Mouse (Mus musculus) hindbrain, embryonic 15.5 days (tissue): Measurements from ENCODE around the gene Angel2. TPM values are rescaled to one million over a fixed set of nuclear protein-coding genes. Genes with fewer than 3 reads are reported as not detected.

Experiments used
- ATAC-seq: fragments of 200-750 bp; cut with Nextera tagmentation; 2 replicates; pipeline ENCODE4 v1.8.0; 2017; ENCODE audit warnings: low read depth, moderate number of reproducible peaks, moderate TSS enrichment; ENCODE audit not compliant: low FRiP score
- H3K27ac ChIP-seq: fragments of 300-500 bp; sonication (generic); replicated peaks from 2 replicates; pipeline ENCODE4 v1.5.1; 2015; ENCODE audit warnings: mild to moderate bottlenecking, inconsistent platforms
- H3K27me3 ChIP-seq: fragments of 300-500 bp; sonication (generic); 2 replicates; pipeline ENCODE4 v1.6.1; 2015; ENCODE audit warnings: control low read depth, inconsistent platforms
- H3K36me3 ChIP-seq: fragments of 300-500 bp; sonication (generic); 2 replicates; pipeline ENCODE4 v1.6.1; 2015; ENCODE audit warnings: control low read depth, inconsistent platforms
- H3K4me1 ChIP-seq: fragments of 300-500 bp; sonication (generic); replicated peaks from 2 replicates; pipeline ENCODE4 v1.6.1; 2015; ENCODE audit warnings: control low read depth, inconsistent platforms
- H3K4me2 ChIP-seq: fragments of 300-500 bp; sonication (generic); 2 replicates; pipeline ENCODE4 v1.6.1; 2015; ENCODE audit warnings: moderate library complexity, mild to moderate bottlenecking, inconsistent platforms
- H3K4me3 ChIP-seq: fragments of 300-500 bp; sonication (generic); 2 replicates; pipeline ENCODE4 v1.5.1; 2015; ENCODE audit warnings: mild to moderate bottlenecking, inconsistent platforms
- H3K9ac ChIP-seq: fragments of 300-500 bp; sonication (generic); 2 replicates; pipeline ENCODE4 v1.6.1; 2015; ENCODE audit warnings: inconsistent platforms
- H3K9me3 ChIP-seq: fragments of 300-500 bp; sonication (generic); 2 replicates; pipeline ENCODE4 v1.6.1; 2016; ENCODE audit warnings: control low read depth, inconsistent platforms
- WGBS: fragments of 180-500 bp; shearing (Covaris S2); methylation state at CpG from one replicate; pipeline ENCODE4 v1.1.7; 2015; 5-methylcytosine and 5-hydroxymethylcytosine counted together
- polyA plus RNA-seq: library from polyadenylated mRNA; unstranded; fragments of >200 nt; fragmentation: Nextera tagmentation; extraction: Ambion mirVana; gene quantifications from 2 replicates; pipeline ENCODE4 v1.2.1, GENCODE M21; 2015

Angel2 gene
- polyA plus RNA-seq, 1 experiment from 2014 or later: 48.6 TPM

- H3K9ac ChIP-seq: no peak overlapping the region
- H3K27me3 ChIP-seq: no peaks in the 10 kb centered on the region
- H3K4me2 ChIP-seq: no peak overlapping the region
- no peak overlapping the region for H3K27ac ChIP-seq
- no peak overlapping the region for H3K4me3 ChIP-seq
- no peak for ATAC-seq
- 90% methylated on average over 7 of the region's 7 CpGs for WGBS
- H3K36me3 ChIP-seq: peaks cover 70% of the 10 kb centered on the region
- H3K4me1 ChIP-seq: no peaks in the 10 kb centered on the region
- no peaks in the 10 kb centered on the region for H3K9me3 ChIP-seq
Observed at GRCm38 (mm10) chr1:190939803-190940202, 14.9 kb downstream of the Angel2 start.

GRCm38 (mm10) chr1:190944109-190944760 is 19.3 kb downstream of the Angel2 start:
- Histone ChIP-seq H3K4me2 (no peak overlapping the region), H3K9ac (no peak overlapping the region), H3K9me3 (no peaks in the 10 kb centered on the region), H3K4me1 (no peaks in the 10 kb centered on the region), H3K27me3 (no peaks in the 10 kb centered on the region), H3K36me3 (peaks cover 85% of the 10 kb centered on the region), H3K4me3 (no peak overlapping the region), H3K27ac (no peak overlapping the region)
- peak; percentile 87 for ATAC-seq
- WGBS: 50% methylated on average over 6 of the region's 6 CpGs

GRCm38 (mm10) chr1:190947986-190948385 is 23.1 kb downstream of the Angel2 start:
- H3K4me1 ChIP-seq: no peaks in the 10 kb centered on the region
- H3K36me3 ChIP-seq: peaks cover 79% of the 10 kb centered on the region
- H3K9ac ChIP-seq: no peak overlapping the region
- H3K4me2 ChIP-seq: no peak overlapping the region
- ATAC-seq: no peak
- H3K27ac ChIP-seq: no peak overlapping the region
- no peaks in the 10 kb centered on the region for H3K9me3 ChIP-seq
- H3K4me3 ChIP-seq: no peak overlapping the region
- H3K27me3 ChIP-seq: no peaks in the 10 kb centered on the region
- 83% methylated on average over 5 of the region's 5 CpGs for WGBS

GRCm38 (mm10) chr1:190948439-190948838 is 23.5 kb downstream of the Angel2 start:
- Histone ChIP-seq H3K4me3 (no peak overlapping the region), H3K4me2 (no peak overlapping the region), H3K36me3 (peaks cover 79% of the 10 kb centered on the region), H3K9me3 (no peaks in the 10 kb centered on the region), H3K27me3 (no peaks in the 10 kb centered on the region), H3K4me1 (no peaks in the 10 kb centered on the region), H3K9ac (no peak overlapping the region), H3K27ac (no peak overlapping the region)
- WGBS: 86% methylated on average over 7 of the region's 7 CpGs
- no peak for ATAC-seq

- no peak overlapping the region for H3K9ac ChIP-seq
- no peak overlapping the region for H3K4me2 ChIP-seq
- no peak overlapping the region for H3K4me3 ChIP-seq
- H3K27ac ChIP-seq: no peak overlapping the region
- peak; percentile 58; the same call in 1 of the 2 replicates for ATAC-seq
- 85% methylated on average over 17 of the region's 17 CpGs for WGBS
- H3K4me1 ChIP-seq: no peaks in the 10 kb centered on the region
- H3K9me3 ChIP-seq: no peaks in the 10 kb centered on the region
- no peaks in the 10 kb centered on the region for H3K27me3 ChIP-seq
- H3K36me3 ChIP-seq: peaks cover 80% of the 10 kb centered on the region
Observed at GRCm38 (mm10) chr1:190948846-190949245, 23.9 kb downstream of the Angel2 start.

GRCm38 (mm10) chr1:190951014-190951413 is 26.1 kb downstream of the Angel2 start:
- no peaks in the 10 kb centered on the region for H3K27me3 ChIP-seq
- ATAC-seq: no peak
- H3K4me1 ChIP-seq: no peaks in the 10 kb centered on the region
- H3K36me3 ChIP-seq: peaks cover 73% of the 10 kb centered on the region
- H3K27ac ChIP-seq: no peak overlapping the region
- WGBS: 85% methylated on average over 5 of the region's 5 CpGs
- H3K4me3 ChIP-seq: no peak overlapping the region
- no peaks in the 10 kb centered on the region for H3K9me3 ChIP-seq
- H3K9ac ChIP-seq: no peak overlapping the region
- no peak overlapping the region for H3K4me2 ChIP-seq

- no peak for ATAC-seq
- no peak overlapping the region for H3K27ac ChIP-seq
- H3K4me2 ChIP-seq: no peak overlapping the region
- no peaks in the 10 kb centered on the region for H3K4me1 ChIP-seq
- H3K27me3 ChIP-seq: no peaks in the 10 kb centered on the region
- no peak overlapping the region for H3K4me3 ChIP-seq
- no peak overlapping the region for H3K9ac ChIP-seq
- no peaks in the 10 kb centered on the region for H3K9me3 ChIP-seq
- peaks cover 76% of the 10 kb centered on the region for H3K36me3 ChIP-seq
- 84% methylated on average over 3 of the region's 3 CpGs for WGBS
Observed at GRCm38 (mm10) chr1:190953009-190953408, 28.1 kb downstream of the Angel2 start.

- Histone ChIP-seq H3K9ac (no peak overlapping the region), H3K9me3 (no peaks in the 10 kb centered on the region), H3K36me3 (peaks cover 69% of the 10 kb centered on the region), H3K4me1 (no peaks in the 10 kb centered on the region), H3K27me3 (no peaks in the 10 kb centered on the region), H3K27ac (no peak overlapping the region), H3K4me2 (no peak overlapping the region), H3K4me3 (no peak overlapping the region)
- WGBS: 87% methylated on average over 5 of the region's 5 CpGs
- ATAC-seq: no peak
Observed at GRCm38 (mm10) chr1:190958821-190959220, 33.9 kb downstream of the Angel2 start.

- no peak overlapping the region for H3K4me3 ChIP-seq
- H3K4me1 ChIP-seq: no peaks in the 10 kb centered on the region
- H3K27ac ChIP-seq: no peak overlapping the region
- no peaks in the 10 kb centered on the region for H3K27me3 ChIP-seq
- H3K36me3 ChIP-seq: peaks cover 70% of the 10 kb centered on the region
- ATAC-seq: no peak
- 93% methylated on average over 3 of the region's 3 CpGs for WGBS
- H3K9me3 ChIP-seq: no peaks in the 10 kb centered on the region
- H3K9ac ChIP-seq: no peak overlapping the region
- no peak overlapping the region for H3K4me2 ChIP-seq
Observed at GRCm38 (mm10) chr1:190962760-190963159, 37.8 kb downstream of the Angel2 start.

GRCm38 (mm10) chr1:190964992-190965780 is 40.3 kb downstream of the Angel2 start:
- H3K4me3 ChIP-seq: no peak overlapping the region
- H3K27me3 ChIP-seq: no peaks in the 10 kb centered on the region
- no peak overlapping the region for H3K4me2 ChIP-seq
- no peak for ATAC-seq
- no peak overlapping the region for H3K9ac ChIP-seq
- H3K27ac ChIP-seq: no peak overlapping the region
- peaks cover 66% of the 10 kb centered on the region for H3K36me3 ChIP-seq
- WGBS: 83% methylated on average over 15 of the region's 15 CpGs
- H3K4me1 ChIP-seq: no peaks in the 10 kb centered on the region
- H3K9me3 ChIP-seq: no peaks in the 10 kb centered on the region

GRCm38 (mm10) chr1:190968010-190968409 is 43.1 kb downstream of the Angel2 start:
- no peaks in the 10 kb centered on the region for H3K9me3 ChIP-seq
- no peak overlapping the region for H3K27ac ChIP-seq
- WGBS: 96% methylated on average over 7 of the region's 7 CpGs
- no peak overlapping the region for H3K9ac ChIP-seq
- peaks cover 8% of the 10 kb centered on the region for H3K4me1 ChIP-seq
- no peak for ATAC-seq
- H3K27me3 ChIP-seq: no peaks in the 10 kb centered on the region
- H3K4me3 ChIP-seq: no peak overlapping the region
- H3K4me2 ChIP-seq: no peak overlapping the region
- H3K36me3 ChIP-seq: peaks cover 68% of the 10 kb centered on the region

GRCm38 (mm10) chr1:190971708-190972610 is 47.0 kb downstream of the Angel2 start:
- WGBS: 84% methylated on average over 14 of the region's 14 CpGs
- Histone ChIP-seq H3K27ac (no peak overlapping the region), H3K9ac (no peak overlapping the region), H3K4me3 (no peak overlapping the region), H3K9me3 (no peaks in the 10 kb centered on the region), H3K27me3 (no peaks in the 10 kb centered on the region), H3K4me2 (no peak overlapping the region), H3K4me1 (peaks cover 44% of the 10 kb centered on the region), H3K36me3 (peaks cover 56% of the 10 kb centered on the region)
- ATAC-seq: no peak
